Mouse (Mus musculus): Measurements from ENCODE around the gene Med17. TPM values are rescaled to one million over a fixed set of nuclear protein-coding genes. Genes with fewer than 3 reads are reported as not detected.

Med17 gene
- polyA plus RNA-seq, 1 experiment from 2014 or later: 46.7 TPM

DNA sequence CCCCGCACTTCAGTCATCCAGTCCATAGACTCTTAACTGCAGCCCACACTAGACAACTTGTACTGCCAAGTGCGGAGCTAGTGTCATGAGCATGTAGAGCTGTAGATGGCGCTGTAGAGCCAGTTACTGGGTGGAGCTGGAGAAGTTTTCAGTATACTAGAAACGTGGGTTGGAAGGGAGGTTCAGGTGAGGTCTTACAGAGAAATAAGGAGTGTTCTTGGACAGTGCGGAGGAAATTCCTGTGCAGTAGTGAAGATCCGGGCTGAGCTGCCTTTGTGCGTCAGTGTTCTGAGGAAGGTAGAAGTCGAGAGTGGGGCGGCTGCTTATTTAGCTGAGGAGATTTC is 38.2 kb downstream of the Med17 start:
- no peaks in the 10 kb centered on the region for H3K27me3 ChIP-seq (replicated peaks)
- H3K4me2 ChIP-seq (replicated peaks): no peak overlapping the region
- H3K9ac ChIP-seq: no peak overlapping the region
- H3K4me1 ChIP-seq: peaks cover 14% of the 10 kb centered on the region; the same call in 1 of the 2 replicates
- WGBS: 52% methylated on average over 9 of the region's 9 CpGs
- H3K9me3 ChIP-seq: no peaks in the 10 kb centered on the region
- no peak overlapping the region for H3K4me3 ChIP-seq
- H3K36me3 ChIP-seq: no peaks in the 10 kb centered on the region
- no peak overlapping the region for H3K27ac ChIP-seq
- no peak for ATAC-seq (ENCODE audit: low FRiP score, low read depth)

DNA sequence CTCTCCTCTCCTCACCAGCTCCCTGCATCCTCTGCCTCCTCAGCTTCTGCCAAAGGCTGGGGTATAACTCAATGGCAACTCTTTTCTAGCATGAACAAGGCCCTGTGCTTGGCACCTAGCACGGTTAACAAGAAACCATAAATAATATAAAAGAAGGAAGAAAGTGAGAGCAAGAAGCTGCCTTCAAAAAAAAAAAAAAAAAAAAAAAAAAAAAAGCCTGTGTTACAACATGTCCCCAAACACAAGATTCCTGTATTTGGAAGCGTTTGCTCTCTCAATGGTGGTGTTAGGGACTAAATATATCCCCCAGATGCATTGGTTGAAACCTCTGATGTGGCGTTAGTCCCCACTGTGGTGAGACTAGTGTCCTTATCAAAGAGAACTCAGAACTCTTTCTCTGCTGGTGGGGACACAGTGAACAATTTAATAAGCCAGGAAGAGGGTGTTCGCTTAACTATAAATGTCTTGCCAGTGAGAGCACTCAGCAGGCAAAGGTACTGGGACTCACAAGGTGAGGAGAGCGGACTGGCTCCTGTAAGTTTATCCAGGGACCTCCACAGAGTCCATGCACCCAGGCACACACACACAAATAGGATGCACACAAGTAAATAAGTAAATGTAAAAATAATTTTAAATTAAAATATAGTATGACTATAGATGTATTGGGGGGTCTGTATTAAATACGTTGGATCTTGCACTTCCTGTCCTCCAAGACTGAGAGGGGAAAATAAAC is 38.7 kb downstream of the Med17 start:
- Histone ChIP-seq H3K9ac (no peak overlapping the region), H3K27me3 (replicated peaks) (no peaks in the 10 kb centered on the region), H3K4me1 (peaks cover 14% of the 10 kb centered on the region; the same call in 1 of the 2 replicates), H3K4me3 (no peak overlapping the region), H3K4me2 (replicated peaks) (no peak overlapping the region), H3K36me3 (no peaks in the 10 kb centered on the region), H3K27ac (no peak overlapping the region), H3K9me3 (no peaks in the 10 kb centered on the region)
- WGBS: 72% methylated on average over 6 of the region's 6 CpGs
- ATAC-seq (ENCODE audit: low FRiP score, low read depth): no peak

DNA sequence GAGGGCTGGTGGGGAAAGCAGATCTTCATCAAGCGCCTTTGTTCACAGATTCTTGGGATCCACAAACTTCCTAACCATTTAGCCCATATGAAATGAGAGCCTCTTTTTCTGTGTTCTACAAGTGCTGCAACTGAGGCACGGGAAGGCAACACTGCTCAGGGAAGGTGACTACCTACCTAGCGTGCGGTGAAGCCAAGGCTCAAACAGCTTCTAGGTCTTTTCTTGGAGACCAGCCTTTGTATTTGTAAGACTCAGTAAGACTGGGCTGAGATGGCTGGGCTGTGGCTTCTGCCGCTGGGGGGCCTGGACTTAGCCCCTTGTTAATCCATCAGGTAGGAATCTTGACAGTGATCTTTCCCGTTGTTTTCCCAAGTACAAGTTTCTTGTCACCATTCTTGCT is 39.7 kb downstream of the Med17 start:
- ATAC-seq (ENCODE audit: low FRiP score, low read depth): no peak
- no peaks in the 10 kb centered on the region for H3K9me3 ChIP-seq
- no peaks in the 10 kb centered on the region for H3K36me3 ChIP-seq
- 93% methylated on average over 6 of the region's 6 CpGs for WGBS
- H3K27me3 ChIP-seq (replicated peaks): no peaks in the 10 kb centered on the region
- no peak overlapping the region for H3K27ac ChIP-seq
- peaks cover 14% of the 10 kb centered on the region; the same call in 1 of the 2 replicates for H3K4me1 ChIP-seq
- H3K9ac ChIP-seq: no peak overlapping the region
- H3K4me2 ChIP-seq (replicated peaks): peak overlapping the region; percentile 80; the same call in 1 of the 2 replicates
- H3K4me3 ChIP-seq: no peak overlapping the region

DNA sequence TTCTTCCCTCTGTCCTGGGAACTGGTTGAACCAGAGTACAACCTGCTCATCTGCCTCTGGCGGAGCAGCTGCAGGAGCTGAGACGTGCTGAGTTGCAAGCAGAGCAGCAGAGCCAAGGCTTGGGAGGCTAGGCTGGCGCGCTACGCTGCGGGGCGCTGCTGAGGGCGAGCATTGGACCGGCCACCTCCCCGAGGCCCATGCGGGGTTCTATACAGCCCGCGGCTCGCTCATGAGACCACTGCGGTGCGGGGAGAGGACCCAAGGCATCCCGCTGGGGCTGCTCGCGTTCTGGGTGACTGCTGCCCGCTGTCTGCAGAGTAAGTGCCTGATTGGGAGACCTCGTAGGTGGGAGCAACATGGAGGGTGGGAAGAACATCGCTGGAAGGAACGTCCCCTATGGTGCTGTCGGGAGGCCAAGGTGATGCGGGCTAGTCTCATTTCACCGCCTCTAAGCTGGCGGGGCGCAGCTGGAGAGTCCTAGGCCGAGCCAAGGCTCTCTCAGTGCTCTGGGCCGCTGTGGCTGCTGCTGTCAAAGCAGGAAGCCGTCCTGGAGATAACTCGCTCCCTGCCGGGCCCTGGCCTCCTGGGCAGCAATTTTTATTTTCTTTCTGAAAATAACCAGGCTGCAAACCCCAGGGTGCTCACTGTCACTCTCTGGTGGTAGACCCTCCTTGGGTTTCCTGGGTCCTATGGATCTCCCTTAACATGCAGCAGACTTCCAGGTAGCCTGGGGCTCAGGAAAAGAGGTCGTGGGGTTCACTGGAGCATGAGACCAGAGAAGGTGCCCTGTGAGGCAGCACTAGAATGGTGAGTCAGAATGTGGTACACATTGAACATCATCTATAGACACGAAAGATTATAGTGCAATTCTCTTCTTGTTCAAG is 40.4 kb downstream of the Med17 start, which contains the start of gene Vstm5:
Gene Vstm5 (plus strand): TSS at position 4 of the 884 bp plus-strand sequence.
- Histone ChIP-seq H3K9me3 (no peaks in the 10 kb centered on the region), H3K27ac (peak within 1 kb of the TSS; percentile 23; the same call in 1 of the 2 replicates), H3K36me3 (no peaks in the 10 kb centered on the region), H3K4me1 (peaks cover 14% of the 10 kb centered on the region; the same call in 1 of the 2 replicates), H3K27me3 (replicated peaks) (no peaks in the 10 kb centered on the region), H3K4me2 (replicated peaks) (peak within 1 kb of the TSS; percentile 80), H3K9ac (peak within 1 kb of the TSS; percentile 50), H3K4me3 (peak within 1 kb of the TSS; percentile 41)
- WGBS: 5% methylated on average over 35 of the region's 35 CpGs
- ATAC-seq (ENCODE audit: low FRiP score, low read depth): peak; percentile 93

DNA sequence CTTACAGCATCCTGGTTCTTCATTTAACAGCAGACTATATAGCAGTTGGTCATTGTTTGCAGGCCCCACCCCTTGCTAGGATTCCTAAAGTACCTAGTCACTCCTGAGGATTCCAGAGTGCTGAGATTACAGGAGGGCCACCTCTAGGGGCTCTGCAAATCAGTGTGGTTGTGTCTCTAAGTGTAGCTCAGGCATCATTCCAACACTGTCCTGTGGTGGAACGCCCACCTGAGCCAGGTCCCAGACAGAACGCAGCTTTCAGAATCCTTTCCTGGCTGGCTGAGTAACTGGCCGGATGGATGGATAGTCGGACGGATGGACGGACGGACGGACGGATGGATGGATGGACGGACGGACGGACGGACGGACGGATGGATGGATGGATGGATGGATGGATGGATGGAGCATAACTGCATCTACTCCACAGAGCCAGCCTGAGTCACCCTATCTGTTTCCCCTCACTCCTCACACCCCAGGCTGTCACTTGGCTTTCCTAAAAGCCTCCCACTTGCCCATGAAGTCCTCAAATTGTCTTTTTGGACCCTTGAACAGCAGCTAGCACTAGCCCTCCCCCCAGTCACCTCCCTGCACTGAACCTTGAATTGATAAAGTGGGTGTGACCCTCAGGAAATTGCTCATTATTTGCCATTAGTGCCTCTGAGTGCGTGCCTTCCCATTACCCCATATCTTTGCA is 41.3 kb downstream of the Med17 start:
- H3K27ac ChIP-seq: no peak overlapping the region
- no peaks in the 10 kb centered on the region for H3K9me3 ChIP-seq
- 77% methylated on average over 16 of the region's 16 CpGs for WGBS
- H3K4me2 ChIP-seq (replicated peaks): peak overlapping the region; percentile 80
- no peaks in the 10 kb centered on the region for H3K36me3 ChIP-seq
- peak overlapping the region; percentile 41 for H3K4me3 ChIP-seq
- no peaks in the 10 kb centered on the region for H3K27me3 ChIP-seq (replicated peaks)
- no peak; the same call in 1 of the 2 replicates for ATAC-seq (ENCODE audit: low FRiP score, low read depth)
- H3K4me1 ChIP-seq: peaks cover 14% of the 10 kb centered on the region; the same call in 1 of the 2 replicates
- H3K9ac ChIP-seq: no peak overlapping the region; the same call in 1 of the 2 replicates

DNA sequence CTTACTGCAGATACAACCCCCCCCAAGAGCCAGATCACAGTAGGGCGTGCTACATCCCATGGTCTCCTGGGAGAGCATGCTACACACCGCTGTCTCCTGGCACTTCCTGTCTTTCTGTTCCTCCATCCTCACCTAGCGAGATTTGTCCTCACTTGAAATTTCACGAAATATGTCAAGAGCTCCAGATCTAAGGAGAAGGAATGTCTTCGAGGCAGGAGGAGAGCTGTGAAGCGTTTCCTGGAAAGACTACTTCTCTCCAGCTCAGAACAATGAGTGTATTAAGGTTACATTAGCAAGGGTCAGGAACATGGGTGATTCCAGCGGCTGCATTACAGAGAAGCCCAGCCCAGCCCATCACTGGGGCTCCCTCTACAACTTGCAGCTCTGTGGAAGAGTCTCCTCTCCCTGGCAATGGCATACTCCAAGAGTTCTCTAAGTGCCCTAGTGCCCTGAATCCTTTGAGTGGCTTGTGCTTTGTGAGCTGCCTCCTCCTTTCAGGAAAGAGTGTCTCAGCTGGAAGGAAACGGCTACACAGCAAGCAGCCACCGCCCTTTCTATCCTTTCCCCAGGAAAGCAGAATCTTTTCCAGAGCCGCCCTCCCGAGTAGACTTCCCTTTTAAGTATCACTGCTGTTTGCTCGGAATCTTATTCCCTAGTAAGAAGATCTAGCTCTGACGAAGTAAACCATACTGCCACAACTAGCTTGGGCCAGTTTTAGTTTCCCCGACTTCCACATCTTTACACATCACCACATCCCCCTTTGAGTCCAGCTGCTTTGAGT is 42.0 kb downstream of the Med17 start:
- Histone ChIP-seq H3K4me2 (replicated peaks) (no peak overlapping the region), H3K36me3 (no peaks in the 10 kb centered on the region), H3K27ac (no peak overlapping the region; the same call in 1 of the 2 replicates), H3K4me1 (peaks cover 14% of the 10 kb centered on the region; the same call in 1 of the 2 replicates), H3K27me3 (replicated peaks) (no peaks in the 10 kb centered on the region), H3K9me3 (no peaks in the 10 kb centered on the region), H3K9ac (no peak overlapping the region), H3K4me3 (no peak overlapping the region)
- 53% methylated on average over 14 of the region's 14 CpGs for WGBS
- ATAC-seq (ENCODE audit: low FRiP score, low read depth): no peak

DNA sequence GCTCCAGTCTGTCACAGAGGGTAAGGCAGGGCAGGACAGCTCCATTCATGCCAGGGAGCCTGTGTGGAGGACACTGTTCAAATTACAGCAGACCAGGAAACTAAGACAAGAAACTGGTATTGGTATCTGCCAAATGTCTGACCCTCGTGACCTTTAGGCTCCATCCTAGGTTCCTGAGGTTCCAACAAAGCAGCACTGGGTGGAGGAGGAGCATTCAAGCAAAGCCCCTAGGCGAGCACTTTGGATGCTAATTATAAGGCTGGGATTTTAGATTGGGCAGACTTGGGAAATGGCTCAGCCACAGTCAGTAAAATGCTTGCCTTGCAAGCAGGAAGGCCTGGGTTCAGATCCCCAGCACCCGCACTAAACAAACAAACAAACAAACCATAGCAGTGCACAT is 43.7 kb downstream of the Med17 start:
- Histone ChIP-seq H3K36me3 (no peaks in the 10 kb centered on the region), H3K9ac (no peak overlapping the region), H3K4me1 (peaks cover 14% of the 10 kb centered on the region; the same call in 1 of the 2 replicates), H3K27ac (no peak overlapping the region), H3K4me2 (replicated peaks) (no peak overlapping the region), H3K4me3 (no peak overlapping the region), H3K27me3 (replicated peaks) (no peaks in the 10 kb centered on the region), H3K9me3 (no peaks in the 10 kb centered on the region)
- WGBS: 74% methylated on average over 3 of the region's 3 CpGs
- no peak for ATAC-seq (ENCODE audit: low FRiP score, low read depth)

DNA sequence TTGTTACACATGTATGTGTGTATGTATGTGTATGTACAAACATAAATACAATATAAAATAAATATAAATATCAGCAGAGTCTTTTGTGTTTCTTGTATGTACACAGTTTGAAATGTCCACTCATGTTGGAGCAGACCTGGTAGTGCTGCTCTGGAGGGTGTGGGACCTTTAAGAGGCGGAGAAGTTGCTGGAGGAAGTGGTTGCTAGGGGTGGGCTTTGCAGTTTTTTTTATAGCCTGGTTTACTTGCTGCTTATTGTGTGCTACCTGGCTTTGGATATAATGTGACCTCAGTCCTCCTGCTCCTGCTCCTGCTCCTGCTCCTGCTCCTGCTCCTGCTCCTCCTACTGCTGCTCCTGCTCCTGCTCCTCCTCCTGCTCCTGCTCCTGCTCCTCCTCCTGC is 46.1 kb downstream of the Med17 start:
- ATAC-seq (ENCODE audit: low FRiP score, low read depth): no peak
- peaks cover 4% of the 10 kb centered on the region; the same call in 1 of the 2 replicates for H3K4me1 ChIP-seq

DNA sequence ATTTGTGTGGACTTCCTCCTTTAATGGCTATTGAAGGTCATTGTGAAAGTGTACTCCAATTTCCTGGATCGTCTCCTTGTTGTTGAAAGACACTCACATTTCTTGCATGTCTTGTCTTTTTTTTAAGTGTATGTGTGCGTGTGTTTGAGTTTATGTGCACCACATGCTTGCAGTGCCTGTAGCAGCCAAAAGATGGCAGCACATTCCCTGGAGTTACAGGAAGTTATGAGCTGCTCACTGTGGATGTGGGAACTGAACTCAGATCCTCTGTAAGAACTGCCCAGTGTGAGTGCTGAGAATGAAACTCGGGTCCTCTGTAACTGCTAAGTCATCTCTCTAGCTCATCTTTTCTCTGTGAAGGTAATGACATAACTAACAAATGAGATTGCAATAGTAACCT is 47.3 kb downstream of the Med17 start:
- no peak for ATAC-seq (ENCODE audit: low FRiP score, low read depth)
- no peaks in the 10 kb centered on the region for H3K4me1 ChIP-seq
- no peaks in the 10 kb centered on the region for H3K27me3 ChIP-seq (replicated peaks)
- no peaks in the 10 kb centered on the region for H3K9me3 ChIP-seq
- H3K27ac ChIP-seq: no peak overlapping the region
- WGBS: 87% methylated on average over 3 of the region's 3 CpGs
- H3K9ac ChIP-seq: no peak overlapping the region
- H3K4me3 ChIP-seq: no peak overlapping the region
- no peak overlapping the region for H3K4me2 ChIP-seq (replicated peaks)
- no peaks in the 10 kb centered on the region for H3K36me3 ChIP-seq

More for the DNA sequence above, 46.1 kb downstream of the Med17 start:
- 93% methylated on average over 1 of the region's 1 CpGs for WGBS
- H3K9me3 ChIP-seq: no peaks in the 10 kb centered on the region
- no peak overlapping the region for H3K9ac ChIP-seq
- no peak overlapping the region for H3K27ac ChIP-seq
- H3K4me2 ChIP-seq (replicated peaks): no peak overlapping the region
- H3K36me3 ChIP-seq: no peaks in the 10 kb centered on the region
- no peak overlapping the region for H3K4me3 ChIP-seq
- H3K27me3 ChIP-seq (replicated peaks): no peaks in the 10 kb centered on the region

DNA sequence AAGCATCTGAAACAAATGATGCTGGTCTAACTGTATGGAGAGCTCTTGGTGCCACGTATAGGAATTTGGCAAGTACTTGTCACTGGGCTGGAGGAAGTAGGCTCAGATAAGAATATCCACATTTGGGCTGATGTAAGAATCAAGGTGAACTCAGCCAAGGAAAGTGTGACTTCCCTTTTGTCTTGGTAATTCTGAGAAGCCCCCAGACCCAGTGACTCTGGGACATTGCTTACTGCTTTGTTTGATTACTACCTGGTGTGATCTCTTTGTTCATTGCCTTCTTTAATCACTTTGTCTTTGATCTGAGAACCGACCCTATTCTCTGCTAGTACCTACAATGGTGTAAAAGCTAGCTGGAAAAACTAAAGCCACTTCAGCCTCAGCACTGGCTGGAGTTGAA is 54.8 kb downstream of the Med17 start:
- no peaks in the 10 kb centered on the region for H3K4me1 ChIP-seq
- no peaks in the 10 kb centered on the region for H3K27me3 ChIP-seq (replicated peaks)
- H3K27ac ChIP-seq: no peak overlapping the region
- no peak overlapping the region for H3K9ac ChIP-seq
- WGBS: 29% methylated on average over 2 of the region's 2 CpGs
- no peak overlapping the region for H3K4me2 ChIP-seq (replicated peaks)
- no peaks in the 10 kb centered on the region for H3K36me3 ChIP-seq
- no peak for ATAC-seq (ENCODE audit: low FRiP score, low read depth)
- H3K9me3 ChIP-seq: no peaks in the 10 kb centered on the region
- H3K4me3 ChIP-seq: no peak overlapping the region

DNA sequence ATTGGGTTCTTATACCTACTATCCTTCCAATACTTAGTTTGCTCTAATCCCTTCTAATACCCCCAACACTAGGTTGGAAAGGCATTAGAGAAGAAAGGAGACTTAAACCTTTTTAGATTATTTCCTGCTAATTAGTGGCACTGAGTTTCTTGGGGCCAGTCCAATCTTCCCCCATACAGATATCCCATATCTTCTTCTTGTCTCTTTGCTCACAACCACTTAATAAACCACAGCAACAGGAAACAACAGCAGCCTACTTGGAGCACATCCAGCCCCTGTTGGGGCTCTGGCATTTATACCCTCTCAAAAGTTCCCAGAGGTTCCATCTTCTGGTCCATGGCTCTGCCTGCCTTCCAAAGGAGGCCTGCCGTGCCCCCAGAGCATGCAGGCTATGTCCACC is 66.0 kb downstream of the Med17 start:
- H3K4me3 ChIP-seq: no peak overlapping the region
- no peak overlapping the region for H3K9ac ChIP-seq
- H3K36me3 ChIP-seq: no peaks in the 10 kb centered on the region
- ATAC-seq (ENCODE audit: low FRiP score, low read depth): no peak
- H3K27me3 ChIP-seq (replicated peaks): no peaks in the 10 kb centered on the region
- no peaks in the 10 kb centered on the region for H3K4me1 ChIP-seq
- no peak overlapping the region for H3K27ac ChIP-seq
- no peaks in the 10 kb centered on the region for H3K9me3 ChIP-seq
- no peak overlapping the region for H3K4me2 ChIP-seq (replicated peaks)
- 86% methylated on average over 1 of the region's 1 CpGs for WGBS

Measured in neural tube, embryonic 12.5 days (tissue).